Comparison of ENCODE assay signal across 7 mouse cellular contexts in the genomic region with DNA sequence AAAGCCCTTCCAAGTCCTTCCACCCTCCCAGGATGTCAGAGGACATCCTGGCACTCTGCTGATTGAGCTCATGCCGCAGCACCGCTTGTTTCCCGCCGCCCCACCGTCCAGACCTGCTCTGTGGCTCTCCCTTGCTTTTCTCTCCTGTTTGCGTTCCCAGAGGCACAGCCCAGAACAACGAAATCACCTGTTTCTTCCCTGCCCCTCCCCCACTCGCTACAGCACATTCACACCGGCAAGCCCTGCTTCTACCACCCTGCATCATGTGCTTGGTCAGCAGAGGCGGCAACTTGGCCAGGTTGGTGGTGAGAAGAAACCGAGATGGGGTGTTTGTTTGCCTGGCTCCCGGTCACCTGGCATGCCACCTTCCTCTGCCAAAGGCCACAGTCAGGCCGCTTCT. TPM values are rescaled to one million over a fixed set of nuclear protein-coding genes. Genes with fewer than 3 reads are reported as not detected.
DNase-seq lines count a peak whose midpoint lies in the region; ATAC-seq and TF ChIP-seq lines count a peak whose summit lies in the region.

No protein-coding gene starts in this region.

- no peak for DNase-seq in hindbrain, embryonic 11.5 days (ENCODE audit: low spot score)
- no peak for DNase-seq in embryonic facial prominence, embryonic 14.5 days (ENCODE audit: low spot score)
- peak; percentile 25 for DNase-seq in kidney, postnatal 0 days (ENCODE audit: low spot score)
- no peak for DNase-seq in adrenal gland, adult 2 months
- DNase-seq in adrenal gland, postnatal 25 days, result no peak

- no peak overlapping the region for H3K4me3 ChIP-seq in hindbrain, embryonic 13.5 days
- H3K4me3 ChIP-seq in hindbrain, embryonic 11.5 days (ENCODE audit: low read depth, low read length), result no peak overlapping the region
- no peak overlapping the region for H3K4me3 ChIP-seq in embryonic facial prominence, embryonic 14.5 days (ENCODE audit: low read depth, low read length)
- no peak overlapping the region for H3K4me3 ChIP-seq in kidney, postnatal 0 days (replicated peaks; ENCODE audit: low read depth, low read length)
- no peak overlapping the region for H3K4me3 ChIP-seq in stomach, embryonic 14.5 days (ENCODE audit: low read depth, low read length)

- no peak for ATAC-seq in hindbrain, embryonic 13.5 days (ENCODE audit: low FRiP score)
- ATAC-seq in hindbrain, embryonic 11.5 days (ENCODE audit: low FRiP score), result no peak
- ATAC-seq in embryonic facial prominence, embryonic 14.5 days (ENCODE audit: low read depth), result peak; percentile 44; the same call in 1 of the 2 replicates
- peak; percentile 61 for ATAC-seq in kidney, postnatal 0 days (replicated peaks; ENCODE audit: low FRiP score, low read depth)
- ATAC-seq in stomach, embryonic 14.5 days (ENCODE audit: insufficient number of reproducible peaks, insufficient read depth, low FRiP score, low read depth), result 0 out of 2 replicates have a peak, but pooled peaks have one; percentile 46

- H3K4me1 ChIP-seq in hindbrain, embryonic 13.5 days (replicated peaks), result peaks cover 6% of the 10 kb centered on the region
- H3K4me1 ChIP-seq in hindbrain, embryonic 11.5 days (replicated peaks; ENCODE audit: control insufficient read depth, insufficient read depth, low read length), result 0 out of 2 replicates have a peak, but pooled peaks cover 2% of the 10 kb centered on the region
- H3K4me1 ChIP-seq in embryonic facial prominence, embryonic 14.5 days (ENCODE audit: control insufficient read depth, insufficient read depth, low read length), result no peaks in the 10 kb centered on the region
- H3K4me1 ChIP-seq in kidney, postnatal 0 days (replicated peaks; ENCODE audit: insufficient read depth, low read length), result no peaks in the 10 kb centered on the region
- H3K4me1 ChIP-seq in stomach, embryonic 14.5 days (ENCODE audit: control insufficient read depth, insufficient read depth, low read length), result no peaks in the 10 kb centered on the region

- no peaks in the 10 kb centered on the region for H3K9me3 ChIP-seq in hindbrain, embryonic 13.5 days
- no peaks in the 10 kb centered on the region for H3K9me3 ChIP-seq in hindbrain, embryonic 11.5 days (ENCODE audit: control insufficient read depth, low read length)
- H3K9me3 ChIP-seq in embryonic facial prominence, embryonic 14.5 days (ENCODE audit: control insufficient read depth, low read length), result 0 out of 2 replicates have a peak, but pooled peaks cover 4% of the 10 kb centered on the region
- no peaks in the 10 kb centered on the region for H3K9me3 ChIP-seq in kidney, postnatal 0 days (replicated peaks; ENCODE audit: low read length)
- no peaks in the 10 kb centered on the region for H3K9me3 ChIP-seq in stomach, embryonic 14.5 days (ENCODE audit: control insufficient read depth, low read depth, low read length)

- no peak for TF ChIP-seq CTCF in kidney, postnatal 0 days (IDR thresholded peaks at IDR 0.05; ENCODE audit: low read depth)

- no peaks in the 10 kb centered on the region for H3K36me3 ChIP-seq in hindbrain, embryonic 13.5 days
- no peaks in the 10 kb centered on the region for H3K36me3 ChIP-seq in hindbrain, embryonic 11.5 days (ENCODE audit: control insufficient read depth, insufficient read depth, low read length)
- no peaks in the 10 kb centered on the region for H3K36me3 ChIP-seq in embryonic facial prominence, embryonic 14.5 days (ENCODE audit: control insufficient read depth, insufficient read depth, low read length)
- H3K36me3 ChIP-seq in kidney, postnatal 0 days (ENCODE audit: insufficient read depth, low read length), result no peaks in the 10 kb centered on the region
- H3K36me3 ChIP-seq in stomach, embryonic 14.5 days (ENCODE audit: control insufficient read depth, insufficient read depth, low read length), result no peaks in the 10 kb centered on the region

- peak overlapping the region; percentile 24; the same call in 1 of the 2 replicates for H3K9ac ChIP-seq in hindbrain, embryonic 13.5 days
- H3K9ac ChIP-seq in hindbrain, embryonic 11.5 days (ENCODE audit: low read depth, low read length), result no peak overlapping the region
- H3K9ac ChIP-seq in embryonic facial prominence, embryonic 14.5 days (ENCODE audit: low read depth, low read length), result no peak overlapping the region
- H3K9ac ChIP-seq in kidney, postnatal 0 days (ENCODE audit: low read depth, low read length), result no peak overlapping the region
- no peak overlapping the region for H3K9ac ChIP-seq in stomach, embryonic 14.5 days (replicated peaks; ENCODE audit: low read depth, low read length)

- no peak overlapping the region for H3K27ac ChIP-seq in hindbrain, embryonic 13.5 days
- no peak overlapping the region for H3K27ac ChIP-seq in hindbrain, embryonic 11.5 days (ENCODE audit: low read depth, low read length)
- H3K27ac ChIP-seq in embryonic facial prominence, embryonic 14.5 days (replicated peaks; ENCODE audit: low read depth, low read length), result no peak overlapping the region
- peak overlapping the region; percentile 57 for H3K27ac ChIP-seq in kidney, postnatal 0 days
- H3K27ac ChIP-seq in stomach, embryonic 14.5 days (ENCODE audit: low read length), result no peak overlapping the region

- 42% methylated on average over 13 of the region's 13 CpGs for WGBS in hindbrain, embryonic 13.5 days
- 37% methylated on average over 13 of the region's 13 CpGs for WGBS in hindbrain, embryonic 11.5 days
- 33% methylated on average over 13 of the region's 13 CpGs for WGBS in embryonic facial prominence, embryonic 14.5 days
- WGBS in kidney, postnatal 0 days, result 21% methylated on average over 13 of the region's 13 CpGs
- WGBS in stomach, embryonic 14.5 days, result 31% methylated on average over 13 of the region's 13 CpGs

- no peaks in the 10 kb centered on the region for H3K27me3 ChIP-seq in hindbrain, embryonic 13.5 days
- H3K27me3 ChIP-seq in hindbrain, embryonic 11.5 days (ENCODE audit: control insufficient read depth, insufficient read depth, low read length), result no peaks in the 10 kb centered on the region
- H3K27me3 ChIP-seq in embryonic facial prominence, embryonic 14.5 days (replicated peaks; ENCODE audit: control insufficient read depth, insufficient read depth, low read length), result no peaks in the 10 kb centered on the region
- H3K27me3 ChIP-seq in kidney, postnatal 0 days (ENCODE audit: insufficient read depth, low read length), result no peaks in the 10 kb centered on the region
- H3K27me3 ChIP-seq in stomach, embryonic 14.5 days (ENCODE audit: control insufficient read depth, insufficient read depth, low read length), result no peaks in the 10 kb centered on the region

- H3K4me2 ChIP-seq in hindbrain, embryonic 13.5 days, result no peak overlapping the region
- no peak overlapping the region for H3K4me2 ChIP-seq in hindbrain, embryonic 11.5 days (replicated peaks; ENCODE audit: low read depth, low read length)
- H3K4me2 ChIP-seq in embryonic facial prominence, embryonic 14.5 days (ENCODE audit: low read depth, low read length), result no peak overlapping the region
- 0 out of 2 replicates have a peak overlapping the region, but pooled peaks have one; percentile 3 for H3K4me2 ChIP-seq in kidney, postnatal 0 days (ENCODE audit: low read length)
- H3K4me2 ChIP-seq in stomach, embryonic 14.5 days (replicated peaks; ENCODE audit: low read depth, low read length), result no peak overlapping the region

RNA-seq across cellular contexts. Expression of gene Nfyb, which starts 13.9 kb away (rescaled TPM):
- 45.7 and 49.5 TPM in 2 replicates for polyA plus RNA-seq in hindbrain, embryonic 13.5 days (2015; fragmentation: Nextera tagmentation; extraction: Ambion mirVana)
- polyA plus RNA-seq in hindbrain, embryonic 11.5 days (2014; fragmentation: Nextera tagmentation; extraction: Ambion mirVana), result 60.7 and 68.2 TPM in 2 replicates
- 41.8 and 45.7 TPM in 2 replicates for polyA plus RNA-seq in embryonic facial prominence, embryonic 14.5 days (2014; fragmentation: Nextera tagmentation; extraction: Ambion mirVana)
- 35.0 and 37.6 TPM in 2 replicates for polyA plus RNA-seq in kidney, postnatal 0 days (2015; fragmentation: Nextera tagmentation; extraction: Ambion mirVana)
- polyA plus RNA-seq in stomach, embryonic 14.5 days (2014; fragmentation: Nextera tagmentation; extraction: Ambion mirVana), result 44.6 and 48.7 TPM in 2 replicates
- total RNA-seq in adrenal gland, adult 2 months (2021), result 10 to 100 TPM; 15.2 to 19.8 TPM
- 1.9 and 5.1 TPM in 2 replicates for polyA plus RNA-seq in adrenal gland, adult 2 months (2012; rRNA removed)
- 23.5 and 25.9 TPM in 2 replicates for total RNA-seq in adrenal gland, postnatal 25 days (2021)

RNA-seq across cellular contexts. Expression of gene Txnrd1, which starts 55.9 kb away (rescaled TPM):
- polyA plus RNA-seq in hindbrain, embryonic 13.5 days (2015; fragmentation: Nextera tagmentation; extraction: Ambion mirVana), result 116 and 122 TPM in 2 replicates
- 170 and 196 TPM in 2 replicates for polyA plus RNA-seq in hindbrain, embryonic 11.5 days (2014; fragmentation: Nextera tagmentation; extraction: Ambion mirVana)
- polyA plus RNA-seq in embryonic facial prominence, embryonic 14.5 days (2014; fragmentation: Nextera tagmentation; extraction: Ambion mirVana), result 85.0 and 98.9 TPM in 2 replicates
- 70.9 and 73.8 TPM in 2 replicates for polyA plus RNA-seq in kidney, postnatal 0 days (2015; fragmentation: Nextera tagmentation; extraction: Ambion mirVana)
- polyA plus RNA-seq in stomach, embryonic 14.5 days (2014; fragmentation: Nextera tagmentation; extraction: Ambion mirVana), result 98.3 and 98.7 TPM in 2 replicates
- 100 to 1,000 TPM in 1 of 2 experiments, 10 to 100 TPM in 1; 88.6 to 113 TPM for total RNA-seq in adrenal gland, adult 2 months (2021)
- 27.3 and 34.4 TPM in 2 replicates for polyA plus RNA-seq in adrenal gland, adult 2 months (2012; rRNA removed)
- 118 and 136 TPM in 2 replicates for total RNA-seq in adrenal gland, postnatal 25 days (2021)

Comparison
In these comparisons a context has a peak if more than half of its experiments do, and no peak if none do; other contexts are left out.
1. ATAC-seq: peak in embryonic facial prominence, embryonic 14.5 days (single experiment), kidney, postnatal 0 days (single experiment) and stomach, embryonic 14.5 days (single experiment); none in hindbrain, embryonic 13.5 days (single experiment) and hindbrain, embryonic 11.5 days (single experiment).